Mouse (Mus musculus) kidney, embryonic 14.5 days (tissue): Measurements from ENCODE around the gene Fam71e2. TPM values are rescaled to one million over a fixed set of nuclear protein-coding genes. Genes with fewer than 3 reads are reported as not detected.

ENCODE experiments used
- ATAC-seq: fragments of 200-750 bp; cut with Nextera tagmentation; 2 replicates; pipeline ENCODE4 v1.8.0; 2017; ENCODE audit warnings: moderate number of reproducible peaks, mild to moderate bottlenecking, moderate TSS enrichment, moderate library complexity; ENCODE audit not compliant: low FRiP score, low TSS enrichment
- H3K27ac ChIP-seq: fragments of 300-500 bp; sonication (generic); 2 replicates; pipeline ENCODE4 v1.5.1; 2014; ENCODE audit warnings: low read depth, mild to moderate bottlenecking, low read length, moderate library complexity, mixed read lengths
- H3K27me3 ChIP-seq: fragments of 300-500 bp; sonication (generic); 2 replicates; pipeline ENCODE4 v1.6.1; 2014; ENCODE audit warnings: mild to moderate bottlenecking, low read length; ENCODE audit not compliant: control insufficient read depth, insufficient read depth
- H3K36me3 ChIP-seq: fragments of 300-500 bp; sonication (generic); 2 replicates; pipeline ENCODE4 v1.6.1; 2014; ENCODE audit warnings: low read length, mixed read lengths; ENCODE audit not compliant: control insufficient read depth, insufficient read depth
- H3K4me1 ChIP-seq: fragments of 300-500 bp; sonication (generic); 2 replicates; pipeline ENCODE4 v1.6.1; 2014; ENCODE audit warnings: low read length, mixed read lengths; ENCODE audit not compliant: control insufficient read depth, insufficient read depth
- H3K4me2 ChIP-seq: fragments of 300-500 bp; sonication (generic); replicated peaks from 2 replicates; pipeline ENCODE4 v1.6.1; 2014; ENCODE audit warnings: low read depth, mild to moderate bottlenecking, low read length
- H3K4me3 ChIP-seq: fragments of 300-500 bp; sonication (generic); 2 replicates; pipeline ENCODE4 v1.5.1; 2014; ENCODE audit warnings: mild to moderate bottlenecking, low read length
- H3K9ac ChIP-seq: fragments of 300-500 bp; sonication (generic); 2 replicates; pipeline ENCODE4 v1.6.1; 2014; ENCODE audit warnings: low read depth, mild to moderate bottlenecking, low read length, moderate library complexity
- H3K9me3 ChIP-seq: fragments of 300-500 bp; sonication (generic); 2 replicates; pipeline ENCODE4 v1.6.1; 2016; ENCODE audit warnings: low read length; ENCODE audit not compliant: control insufficient read depth
- WGBS: fragments of 180-500 bp; shearing (Covaris S2); extraction: QIAGEN DNeasy Blood & Tissue Kit; methylation state at CpG from one replicate; pipeline ENCODE4 v1.1.7; 2014; 5-methylcytosine and 5-hydroxymethylcytosine counted together
- polyA plus RNA-seq: library from polyadenylated mRNA; unstranded; fragments of >200 nt; fragmentation: Nextera tagmentation; extraction: Ambion mirVana; gene quantifications from 2 replicates; pipeline ENCODE4 v1.2.1, GENCODE M21; 2014

Fam71e2 gene
- polyA plus RNA-seq, 1 experiment from 2014 or later = not detected

DNA sequence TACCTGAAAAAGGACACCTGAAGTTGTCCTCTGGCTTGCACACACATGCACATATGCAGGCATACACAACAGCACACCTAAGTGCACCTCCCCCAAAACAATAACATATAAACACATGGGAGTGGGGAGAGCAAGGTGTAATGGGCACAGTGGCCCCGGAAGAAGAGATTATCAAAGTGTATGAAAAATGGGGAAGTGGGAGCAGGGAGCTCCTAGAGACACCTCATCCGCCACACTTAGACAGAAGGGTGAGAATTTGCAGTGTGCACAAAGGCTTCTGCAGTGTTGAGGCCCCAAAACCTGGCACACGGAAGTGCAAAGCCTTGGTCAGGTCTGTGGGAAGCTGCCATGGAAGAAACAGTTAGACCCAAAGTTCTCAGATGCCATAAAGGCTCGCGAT lies 40.0 kb downstream of the Fam71e2 start:
- 83% methylated on average over 5 of the region's 5 CpGs for WGBS

DNA sequence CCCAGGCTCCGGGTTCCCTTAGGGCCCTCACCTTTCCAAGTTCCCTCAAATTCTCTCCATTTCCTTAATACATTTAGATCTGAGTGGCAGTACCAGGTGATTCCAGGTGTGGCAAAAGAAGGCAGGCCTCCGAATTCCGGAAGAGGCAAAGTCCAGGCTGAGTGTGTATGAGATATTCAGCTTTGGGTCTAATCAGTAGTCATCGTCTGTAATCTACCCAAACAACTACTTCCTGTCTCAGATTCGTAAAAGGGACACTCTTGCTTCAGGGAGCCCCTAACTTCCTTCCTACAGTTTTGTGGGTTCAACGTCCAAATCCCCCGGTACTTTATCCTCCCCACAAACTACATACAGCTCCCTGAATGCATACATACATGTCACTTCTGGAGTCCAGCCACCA lies 45.9 kb downstream of the Fam71e2 start, which contains the start of gene Tmem150b:
TSS of gene Tmem150b (minus strand) at position 81 of the 400 bp plus-strand sequence.
- Histone ChIP-seq H3K36me3 (no peaks in the 10 kb centered on the region), H3K9me3 (peaks cover 2% of the 10 kb centered on the region; the same call in 1 of the 2 replicates), H3K4me2 (no peak within 1 kb of the TSS), H3K27me3 (no peaks in the 10 kb centered on the region), H3K4me3 (no peak within 1 kb of the TSS), H3K27ac (no peak within 1 kb of the TSS), H3K4me1 (no peaks in the 10 kb centered on the region), H3K9ac (no peak within 1 kb of the TSS; the same call in 1 of the 2 replicates)
- 78% methylated on average over 7 of the region's 7 CpGs for WGBS
- no peak for ATAC-seq

More for the DNA sequence above, 40.0 kb downstream of the Fam71e2 start:
- ATAC-seq = no peak
- H3K9me3 ChIP-seq = peaks cover 2% of the 10 kb centered on the region; the same call in 1 of the 2 replicates
- H3K4me3 ChIP-seq = no peak overlapping the region
- no peaks in the 10 kb centered on the region for H3K36me3 ChIP-seq
- H3K4me2 ChIP-seq = no peak overlapping the region
- no peak overlapping the region for H3K27ac ChIP-seq
- H3K9ac ChIP-seq = no peak overlapping the region
- no peaks in the 10 kb centered on the region for H3K27me3 ChIP-seq
- no peaks in the 10 kb centered on the region for H3K4me1 ChIP-seq

DNA sequence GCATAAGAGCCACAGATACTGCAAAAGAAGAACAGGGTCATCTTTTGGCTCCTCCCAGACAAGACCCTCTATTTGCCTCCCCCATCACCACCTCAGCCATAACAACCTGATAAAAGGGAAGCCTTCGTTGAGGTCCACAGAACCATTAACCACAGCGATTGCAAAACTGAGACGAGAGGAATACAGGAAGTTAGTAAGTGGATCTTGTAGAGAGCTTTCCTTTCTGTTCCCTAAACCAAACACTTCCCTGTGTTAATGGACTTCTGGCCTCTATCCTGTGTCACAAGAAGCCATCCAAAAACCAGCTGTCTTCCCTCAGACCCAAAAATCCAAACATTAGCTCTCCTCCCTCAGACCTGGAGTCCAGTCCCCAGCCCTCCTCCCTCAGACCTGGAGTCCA lies 46.7 kb downstream of the Fam71e2 start:
- Histone ChIP-seq H3K9me3 (no peaks in the 10 kb centered on the region), H3K4me3 (no peak overlapping the region), H3K36me3 (no peaks in the 10 kb centered on the region), H3K4me2 (no peak overlapping the region), H3K27me3 (no peaks in the 10 kb centered on the region), H3K27ac (no peak overlapping the region), H3K4me1 (no peaks in the 10 kb centered on the region), H3K9ac (no peak overlapping the region)
- 46% methylated on average over 3 of the region's 3 CpGs for WGBS
- no peak for ATAC-seq

DNA sequence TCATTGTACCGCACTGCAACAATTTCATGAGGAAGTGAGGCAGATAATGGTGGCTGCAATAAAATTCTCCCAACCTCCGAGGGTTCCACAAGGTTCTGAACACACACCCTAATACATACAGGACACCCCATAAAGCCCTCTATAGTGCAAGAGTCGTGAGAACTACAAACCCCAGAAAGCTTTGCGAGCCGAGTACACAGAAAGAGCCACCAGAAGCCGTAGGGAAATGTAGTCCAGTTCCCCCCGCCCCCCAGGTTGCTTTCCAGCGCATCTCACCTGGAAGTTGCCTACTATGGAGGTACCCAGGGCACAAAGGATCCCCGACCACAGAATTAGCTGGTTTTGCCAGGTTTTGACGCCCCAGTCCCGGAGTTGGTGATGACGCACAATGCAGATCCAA lies 47.6 kb downstream of the Fam71e2 start:
- Histone ChIP-seq H3K9ac (no peak overlapping the region), H3K4me1 (no peaks in the 10 kb centered on the region), H3K36me3 (no peaks in the 10 kb centered on the region), H3K4me2 (peak overlapping the region; percentile 8; the same call in 1 of the 2 replicates), H3K27ac (no peak overlapping the region), H3K4me3 (peak overlapping the region; percentile 1; the same call in 1 of the 2 replicates), H3K27me3 (no peaks in the 10 kb centered on the region), H3K9me3 (no peaks in the 10 kb centered on the region)
- peak; percentile 44; the same call in 1 of the 2 replicates for ATAC-seq
- WGBS = 41% methylated on average over 12 of the region's 12 CpGs

DNA sequence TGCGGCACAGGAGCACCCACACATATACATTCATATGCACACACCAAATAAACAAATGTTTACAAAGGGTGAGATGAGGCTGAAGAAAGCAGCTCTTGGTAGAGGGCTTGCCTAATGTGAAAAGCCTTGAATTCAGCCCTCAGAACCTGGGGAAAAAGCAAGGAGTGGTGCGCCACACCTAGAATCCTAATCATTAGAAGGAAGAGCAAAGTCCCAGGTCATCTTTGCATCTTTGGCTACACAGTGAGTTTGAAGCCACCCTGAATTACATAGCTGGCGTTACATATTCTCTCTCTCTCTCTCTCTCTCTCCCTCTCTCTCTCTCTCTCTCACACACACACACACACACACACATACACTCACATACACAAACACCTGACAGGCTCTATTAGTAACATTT lies 51.8 kb downstream of the Fam71e2 start:
- no peak overlapping the region for H3K4me2 ChIP-seq
- H3K4me3 ChIP-seq = no peak overlapping the region
- H3K27ac ChIP-seq = no peak overlapping the region
- H3K36me3 ChIP-seq = peaks cover 16% of the 10 kb centered on the region
- no peaks in the 10 kb centered on the region for H3K9me3 ChIP-seq
- no peak overlapping the region for H3K9ac ChIP-seq
- H3K4me1 ChIP-seq = no peaks in the 10 kb centered on the region
- 86% methylated on average over 3 of the region's 3 CpGs for WGBS
- H3K27me3 ChIP-seq = no peaks in the 10 kb centered on the region
- no peak for ATAC-seq

DNA sequence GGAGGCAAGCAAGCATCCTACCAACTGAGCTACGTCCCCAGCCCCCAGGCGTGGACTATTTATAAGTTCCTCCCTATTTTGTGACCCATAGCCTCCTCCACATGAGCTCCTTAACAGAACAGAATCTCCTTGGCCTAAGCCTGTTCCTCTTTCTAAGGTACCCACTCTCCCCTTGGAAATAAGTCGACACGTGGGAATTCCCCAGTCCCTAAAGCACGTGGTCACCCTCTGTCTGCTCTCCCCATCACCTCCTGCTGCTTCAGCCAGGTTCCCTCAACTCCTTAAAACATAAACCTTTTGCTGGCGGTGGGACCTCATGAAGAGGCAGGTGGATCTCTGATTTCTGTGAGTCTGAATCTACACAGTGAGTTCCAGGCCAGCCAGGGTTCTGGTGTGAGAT lies 54.1 kb downstream of the Fam71e2 start:
- Histone ChIP-seq H3K27me3 (no peaks in the 10 kb centered on the region), H3K36me3 (peaks cover 28% of the 10 kb centered on the region), H3K4me2 (no peak overlapping the region), H3K9me3 (no peaks in the 10 kb centered on the region), H3K4me1 (no peaks in the 10 kb centered on the region), H3K27ac (no peak overlapping the region), H3K4me3 (no peak overlapping the region), H3K9ac (no peak overlapping the region)
- WGBS = 48% methylated on average over 6 of the region's 6 CpGs
- 0 out of 2 replicates have a peak, but pooled peaks have one; percentile 50 for ATAC-seq

DNA sequence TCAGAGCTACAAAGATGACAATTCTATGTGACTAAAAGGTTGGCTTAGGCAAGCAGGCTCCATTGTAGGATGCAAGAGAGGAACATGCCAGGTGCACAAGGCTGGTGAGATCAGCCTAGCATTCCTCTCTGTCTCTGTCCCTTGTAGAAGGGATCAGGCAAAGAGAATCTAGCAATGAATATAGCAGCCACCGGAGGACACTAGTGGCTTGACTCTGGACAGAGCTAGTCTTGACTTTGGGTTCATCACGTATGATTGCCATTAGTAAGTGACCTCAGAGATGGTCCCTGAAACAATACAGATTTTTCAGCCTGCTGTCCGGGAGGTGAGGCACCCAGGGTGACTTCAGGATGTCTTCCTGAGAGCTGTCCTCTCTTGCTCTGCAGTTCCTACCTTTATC lies 58.5 kb downstream of the Fam71e2 start:
- ATAC-seq = no peak
- H3K9me3 ChIP-seq = no peaks in the 10 kb centered on the region
- no peak overlapping the region for H3K4me3 ChIP-seq
- no peaks in the 10 kb centered on the region for H3K4me1 ChIP-seq
- no peak overlapping the region for H3K9ac ChIP-seq
- H3K4me2 ChIP-seq = no peak overlapping the region
- H3K27me3 ChIP-seq = no peaks in the 10 kb centered on the region
- no peak overlapping the region for H3K27ac ChIP-seq
- peaks cover 63% of the 10 kb centered on the region for H3K36me3 ChIP-seq
- WGBS = 85% methylated on average over 3 of the region's 3 CpGs

DNA sequence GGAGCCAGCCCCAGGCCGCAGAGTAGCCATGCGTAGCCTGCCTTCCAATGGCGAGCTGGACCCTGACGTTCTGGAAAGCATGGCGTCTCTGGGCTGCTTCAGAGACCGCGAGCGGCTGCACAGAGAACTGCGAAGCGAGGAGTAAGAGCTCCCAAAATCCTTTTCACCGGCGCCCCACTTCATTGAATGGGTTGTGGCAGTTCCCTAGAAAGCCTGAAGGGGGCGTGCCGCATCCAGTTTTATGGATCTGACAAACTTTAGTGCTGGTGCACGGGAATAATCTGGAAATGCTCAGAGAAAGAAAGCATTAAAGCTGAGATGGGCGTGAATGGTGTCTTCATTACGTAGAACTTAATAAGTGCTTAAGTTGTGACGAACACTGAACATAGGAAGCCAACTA lies 66.0 kb downstream of the Fam71e2 start:
- ATAC-seq = no peak
- peaks cover 48% of the 10 kb centered on the region for H3K36me3 ChIP-seq
- WGBS = 43% methylated on average over 18 of the region's 18 CpGs

More for the DNA sequence above, 66.0 kb downstream of the Fam71e2 start:
- H3K4me2 ChIP-seq = no peak overlapping the region
- H3K9ac ChIP-seq = no peak overlapping the region
- no peaks in the 10 kb centered on the region for H3K27me3 ChIP-seq
- no peak overlapping the region for H3K4me3 ChIP-seq
- no peaks in the 10 kb centered on the region for H3K9me3 ChIP-seq
- no peak overlapping the region for H3K27ac ChIP-seq
- no peaks in the 10 kb centered on the region for H3K4me1 ChIP-seq
